Mouse (Mus musculus) liver, embryonic 16.5 days (tissue): ENCODE data around the gene Slc13a4. TPM values are rescaled to one million over a fixed set of nuclear protein-coding genes. Genes with fewer than 3 reads are reported as not detected.
A peak's percentile ranks its signal among the peaks of the same experiment; 100 is the strongest.

Experiments used
- ATAC-seq: fragments of 200-750 bp; cut with Nextera tagmentation; 2 replicates; pipeline ENCODE4 v1.8.0; 2017; ENCODE audit warnings: low read depth, mild to moderate bottlenecking, moderate number of reproducible peaks, moderate library complexity
- H3K27ac ChIP-seq: fragments of 300-500 bp; sonication (generic); 2 replicates; pipeline ENCODE4 v1.5.1; 2014; ENCODE audit warnings: mild to moderate bottlenecking, low read length
- H3K27me3 ChIP-seq: fragments of 300-500 bp; sonication (generic); 2 replicates; pipeline ENCODE4 v1.6.1; 2014; ENCODE audit warnings: low read depth, low read length, mixed read lengths; ENCODE audit not compliant: control insufficient read depth, insufficient read depth
- H3K36me3 ChIP-seq: fragments of 300-500 bp; sonication (generic); 2 replicates; pipeline ENCODE4 v1.6.1; 2014; ENCODE audit warnings: mild to moderate bottlenecking; ENCODE audit not compliant: control insufficient read depth, insufficient read depth
- H3K4me1 ChIP-seq: fragments of 300-500 bp; sonication (generic); 2 replicates; pipeline ENCODE4 v1.6.1; 2014; ENCODE audit warnings: low read depth, low read length, mixed read lengths; ENCODE audit not compliant: control insufficient read depth
- H3K4me2 ChIP-seq: fragments of 300-500 bp; sonication (generic); 2 replicates; pipeline ENCODE4 v1.6.1; 2014; ENCODE audit warnings: low read depth, low read length, mixed read lengths
- H3K4me3 ChIP-seq: fragments of 300-500 bp; sonication (generic); 2 replicates; pipeline ENCODE4 v1.5.1; 2014; ENCODE audit warnings: low read depth, mild to moderate bottlenecking, low read length
- H3K9ac ChIP-seq: fragments of 300-500 bp; sonication (generic); 2 replicates; pipeline ENCODE4 v1.6.1; 2014; ENCODE audit warnings: low read depth, low read length
- H3K9me3 ChIP-seq: fragments of 300-500 bp; sonication (generic); replicated peaks from 2 replicates; pipeline ENCODE4 v1.6.1; 2016; ENCODE audit warnings: low read length; ENCODE audit not compliant: control insufficient read depth
- WGBS: fragments of 180-500 bp; shearing (Covaris S2); extraction: QIAGEN DNeasy Blood & Tissue Kit; methylation state at CpG from one replicate; pipeline ENCODE4 v1.1.7; 2014; ENCODE audit not compliant: insufficient replicate concordance; 5-methylcytosine and 5-hydroxymethylcytosine counted together
- polyA plus RNA-seq: library from polyadenylated mRNA; unstranded; fragments of >200 nt; fragmentation: Nextera tagmentation; extraction: Ambion mirVana; gene quantifications from 2 replicates; pipeline ENCODE4 v1.2.1, GENCODE M21; 2015

Slc13a4 gene
- polyA plus RNA-seq, 1 experiment from 2014 or later: 0.04 TPM

DNA sequence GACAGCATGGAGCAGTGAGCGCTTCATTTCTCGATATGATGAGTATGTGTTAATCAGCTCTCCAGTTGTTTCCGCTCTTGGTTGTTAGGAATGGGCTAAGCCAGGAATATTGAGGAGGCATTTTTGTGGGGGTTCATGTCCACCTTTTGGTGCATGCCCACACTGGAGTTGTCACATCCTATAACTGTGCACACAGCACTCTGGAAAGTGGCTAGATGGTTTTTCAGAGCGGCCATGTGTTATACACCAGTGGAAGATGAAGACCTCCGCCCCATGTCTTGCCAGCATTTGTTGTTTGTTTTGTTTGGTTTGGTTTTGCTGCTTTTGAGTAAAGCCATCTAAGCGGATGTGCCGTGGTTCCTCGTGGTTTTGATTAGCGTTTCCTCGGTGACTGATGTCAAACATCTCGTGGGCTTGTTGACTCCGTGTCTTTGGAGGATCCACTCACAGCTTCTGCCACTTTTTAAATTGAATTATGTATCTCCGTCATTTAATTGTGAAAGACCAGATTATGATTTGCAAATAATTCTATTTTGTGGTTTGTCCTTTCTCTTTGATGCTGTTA, 50.2 kb downstream of the Slc13a4 start:
- WGBS: 56% methylated on average over 13 of the region's 13 CpGs
- Histone ChIP-seq H3K4me1 (peaks cover 51% of the 10 kb centered on the region), H3K9ac (peak overlapping the region; percentile 86), H3K4me2 (peak overlapping the region; percentile 65), H3K27me3 (no peaks in the 10 kb centered on the region), H3K36me3 (peaks cover 27% of the 10 kb centered on the region), H3K9me3 (no peaks in the 10 kb centered on the region), H3K27ac (peak overlapping the region; percentile 100), H3K4me3 (peak overlapping the region; percentile 89)
- no peak for ATAC-seq

DNA sequence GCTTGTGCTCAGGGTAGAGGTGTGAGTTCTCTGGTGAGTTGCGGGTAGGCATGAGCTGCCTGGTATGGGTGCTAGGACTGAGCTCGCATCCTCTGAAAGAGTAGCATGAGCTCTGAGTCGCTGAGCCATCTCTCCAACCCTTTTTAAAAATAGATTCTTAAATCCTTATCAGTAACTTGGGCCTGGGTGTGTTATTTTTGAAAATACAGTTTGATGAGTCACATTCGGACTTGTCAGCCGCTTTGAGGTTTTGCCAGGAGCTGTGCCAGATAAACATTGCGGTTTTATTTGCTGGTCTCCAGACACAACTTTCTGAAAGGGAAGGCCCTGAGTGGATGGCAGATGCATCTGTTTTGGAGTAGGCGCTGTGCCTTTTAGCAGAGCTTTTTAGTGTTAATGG, 51.2 kb downstream of the Slc13a4 start:
- H3K9ac ChIP-seq: peak overlapping the region; percentile 86
- 10% methylated on average over 7 of the region's 7 CpGs for WGBS
- peaks cover 57% of the 10 kb centered on the region for H3K4me1 ChIP-seq
- peaks cover 18% of the 10 kb centered on the region for H3K36me3 ChIP-seq
- no peaks in the 10 kb centered on the region for H3K27me3 ChIP-seq
- H3K9me3 ChIP-seq: no peaks in the 10 kb centered on the region
- peak overlapping the region; percentile 89 for H3K4me3 ChIP-seq
- peak overlapping the region; percentile 65 for H3K4me2 ChIP-seq
- peak overlapping the region; percentile 100 for H3K27ac ChIP-seq
- ATAC-seq: peak; percentile 33

- peaks cover 54% of the 10 kb centered on the region for H3K4me1 ChIP-seq
- 29% methylated on average over 12 of the region's 12 CpGs for WGBS
- H3K9ac ChIP-seq: peak overlapping the region; percentile 86
- peak overlapping the region; percentile 89 for H3K4me3 ChIP-seq
- H3K27ac ChIP-seq: peak overlapping the region; percentile 100
- peak overlapping the region; percentile 65 for H3K4me2 ChIP-seq
- H3K36me3 ChIP-seq: peaks cover 1% of the 10 kb centered on the region
- peak; percentile 27 for ATAC-seq
- no peaks in the 10 kb centered on the region for H3K9me3 ChIP-seq
- H3K27me3 ChIP-seq: no peaks in the 10 kb centered on the region
These were observed 52.9 kb downstream of the Slc13a4 start for GRCm38 (mm10) chr6:35255017-35255416.

DNA sequence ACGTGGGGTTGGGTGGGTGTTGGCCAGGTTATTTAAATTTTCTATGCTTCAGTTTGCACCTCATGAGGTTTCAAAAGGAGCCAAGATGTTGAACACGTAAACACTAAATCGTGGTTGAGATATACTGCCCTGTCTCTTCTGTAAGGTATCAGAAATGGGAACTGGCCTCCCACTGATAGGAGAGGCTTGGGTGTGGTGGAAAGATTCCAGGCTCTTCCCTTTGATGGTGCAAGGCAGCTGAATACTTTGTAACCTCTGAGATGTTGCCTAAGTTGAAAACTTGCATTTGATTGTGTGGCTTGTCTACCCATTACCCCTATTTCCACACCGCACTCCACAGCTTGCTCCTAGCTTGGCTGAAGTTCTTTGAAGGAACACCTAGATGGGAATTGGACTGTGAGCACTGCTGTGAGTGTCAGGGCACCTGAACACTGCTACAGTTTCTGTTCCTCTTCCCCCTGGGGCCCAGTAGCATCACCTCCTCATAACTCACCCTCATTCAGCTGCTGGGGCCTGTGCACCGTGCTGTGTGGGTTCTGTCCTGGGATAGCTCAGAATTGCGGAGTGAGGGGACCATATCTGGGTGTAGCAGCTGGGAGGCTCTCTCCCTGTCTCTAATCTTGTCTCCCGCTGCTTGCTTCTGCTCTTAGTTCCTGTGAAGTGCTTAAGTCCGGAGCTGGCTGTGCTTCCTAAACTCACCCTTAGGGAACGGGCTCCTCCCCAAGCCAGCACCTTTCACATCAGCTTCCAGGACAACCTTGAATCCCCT, 53.6 kb downstream of the Slc13a4 start:
- no peaks in the 10 kb centered on the region; the same call in none of the 2 replicates for H3K36me3 ChIP-seq
- peak overlapping the region; percentile 89 for H3K4me3 ChIP-seq
- peak; percentile 84 for ATAC-seq
- H3K9ac ChIP-seq: peak overlapping the region; percentile 96
- H3K27me3 ChIP-seq: no peaks in the 10 kb centered on the region
- peak overlapping the region; percentile 100 for H3K27ac ChIP-seq
- no peaks in the 10 kb centered on the region for H3K9me3 ChIP-seq
- peaks cover 48% of the 10 kb centered on the region for H3K4me1 ChIP-seq
- 17% methylated on average over 9 of the region's 9 CpGs for WGBS
- H3K4me2 ChIP-seq: peak overlapping the region; percentile 65

GRCm38 (mm10) chr6:35253474-35253873, 54.5 kb downstream of the Slc13a4 start:
- Histone ChIP-seq H3K27ac (peak overlapping the region; percentile 100), H3K4me1 (peaks cover 42% of the 10 kb centered on the region), H3K4me3 (peak overlapping the region; percentile 89), H3K36me3 (no peaks in the 10 kb centered on the region; the same call in 1 of the 2 replicates), H3K27me3 (no peaks in the 10 kb centered on the region), H3K9me3 (no peaks in the 10 kb centered on the region), H3K4me2 (peak overlapping the region; percentile 65), H3K9ac (peak overlapping the region; percentile 96)
- ATAC-seq: 0 out of 2 replicates have a peak, but pooled peaks have one; percentile 9
- WGBS: 31% methylated on average over 5 of the region's 5 CpGs

- Histone ChIP-seq H3K4me3 (peak overlapping the region; percentile 89), H3K4me2 (peak overlapping the region; percentile 65), H3K27ac (peak overlapping the region; percentile 100), H3K9ac (peak overlapping the region; percentile 96), H3K9me3 (no peaks in the 10 kb centered on the region), H3K36me3 (no peaks in the 10 kb centered on the region), H3K4me1 (peaks cover 34% of the 10 kb centered on the region), H3K27me3 (no peaks in the 10 kb centered on the region)
- WGBS: under 1% methylated on average over 58 of the region's 60 CpGs
- peak; percentile 67 for ATAC-seq
These were observed 55.2 kb downstream of the Slc13a4 start for GRCm38 (mm10) chr6:35252477-35253346.

DNA sequence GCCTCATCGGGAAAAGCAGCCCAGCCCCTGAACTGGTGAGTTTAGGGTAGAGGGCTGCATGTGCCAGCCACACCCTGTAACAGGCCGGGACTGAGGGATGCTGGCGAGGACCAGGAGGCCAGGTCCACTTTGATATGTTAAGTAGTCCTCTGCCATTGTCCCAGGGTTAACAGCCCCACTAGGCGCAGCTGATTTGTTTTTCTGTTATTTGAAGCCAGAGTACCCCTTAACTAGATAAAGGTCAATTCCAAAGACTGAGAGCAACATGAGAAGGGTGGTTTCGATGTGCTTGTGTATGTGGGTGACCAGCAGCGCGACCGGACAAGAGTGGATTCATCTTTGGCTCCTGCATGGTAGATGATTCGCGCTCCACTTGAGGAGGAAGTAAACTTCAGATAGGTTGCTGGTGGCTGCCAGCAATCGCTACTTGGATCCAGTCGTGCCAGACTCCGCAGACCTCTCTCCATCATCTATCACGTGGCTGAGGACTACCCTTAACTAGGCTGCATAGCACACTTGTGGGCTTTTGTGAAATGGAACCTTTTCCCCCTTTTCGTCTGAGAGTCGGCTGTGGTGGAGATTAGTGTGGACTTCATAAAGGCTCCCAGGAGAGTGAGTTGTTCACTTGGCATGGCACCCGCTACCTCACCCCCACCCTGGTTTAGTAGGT, 56.0 kb downstream of the Slc13a4 start:
- Histone ChIP-seq H3K4me2 (peak overlapping the region; percentile 17; the same call in 1 of the 2 replicates), H3K9ac (peak overlapping the region; percentile 37; the same call in 1 of the 2 replicates), H3K36me3 (no peaks in the 10 kb centered on the region), H3K4me3 (peak overlapping the region; percentile 89), H3K9me3 (no peaks in the 10 kb centered on the region), H3K4me1 (peaks cover 31% of the 10 kb centered on the region), H3K27ac (no peak overlapping the region), H3K27me3 (no peaks in the 10 kb centered on the region)
- ATAC-seq: no peak
- whole genome bisulfite sequencing: 69% methylated on average over 17 of the region's 17 CpGs

DNA sequence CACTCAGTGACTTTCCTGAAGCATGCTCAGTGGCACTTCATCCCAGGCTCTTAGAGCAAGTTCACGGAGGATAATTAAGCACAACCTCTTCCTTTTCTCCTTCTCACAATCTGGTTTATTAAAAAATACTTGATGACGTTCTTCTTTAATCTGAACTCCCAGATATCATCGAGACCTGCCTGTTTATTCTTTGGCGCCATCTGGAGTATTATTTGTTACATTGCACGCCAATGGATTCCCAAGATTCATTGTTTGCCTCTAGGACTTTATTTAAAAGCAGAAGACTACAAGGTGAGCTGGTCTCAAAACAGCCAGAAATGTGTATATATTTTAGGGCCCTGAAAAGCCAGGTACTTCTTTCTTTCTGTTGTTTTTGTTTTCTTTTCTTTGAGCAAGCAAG, 62.8 kb downstream of the Slc13a4 start:
- peaks cover 52% of the 10 kb centered on the region for H3K36me3 ChIP-seq
- H3K9ac ChIP-seq: no peak overlapping the region
- no peak overlapping the region for H3K4me3 ChIP-seq
- no peak overlapping the region for H3K27ac ChIP-seq
- H3K9me3 ChIP-seq: no peaks in the 10 kb centered on the region
- H3K4me1 ChIP-seq: no peaks in the 10 kb centered on the region
- WGBS: 46% methylated on average over 5 of the region's 5 CpGs
- H3K4me2 ChIP-seq: no peak overlapping the region
- H3K27me3 ChIP-seq: no peaks in the 10 kb centered on the region
- ATAC-seq: no peak
